Mouse (Mus musculus) lung, embryonic 14.5 days (tissue): ENCODE results near the gene Tox4. TPM values are rescaled to one million over a fixed set of nuclear protein-coding genes. Genes with fewer than 3 reads are reported as not detected.

Source experiments
- ATAC-seq: fragments of 200-750 bp; cut with Nextera tagmentation; 2 replicates; pipeline ENCODE4 v1.8.0; 2017; ENCODE audit warnings: mild to moderate bottlenecking, moderate TSS enrichment, moderate library complexity; ENCODE audit not compliant: insufficient read depth
- DNase-seq: peaks from one replicate; pipeline ENCODE4 v3.0.0-alpha.2; 2015
- H3K27ac ChIP-seq: fragments of 300-500 bp; sonication (generic); 2 replicates; pipeline ENCODE4 v1.5.1; 2014; ENCODE audit warnings: low read depth, mild to moderate bottlenecking, moderate library complexity
- H3K27me3 ChIP-seq: fragments of 300-500 bp; sonication (generic); 2 replicates; pipeline ENCODE4 v1.6.1; 2014; ENCODE audit warnings: low read length, control low read depth; ENCODE audit not compliant: insufficient read depth
- H3K36me3 ChIP-seq: fragments of 300-500 bp; sonication (generic); 2 replicates; pipeline ENCODE4 v1.6.1; 2014; ENCODE audit warnings: control low read depth; ENCODE audit not compliant: insufficient read depth
- H3K4me1 ChIP-seq: fragments of 300-500 bp; sonication (generic); 2 replicates; pipeline ENCODE4 v1.6.1; 2014; ENCODE audit warnings: antibody characterized with exemption, control low read depth; ENCODE audit not compliant: insufficient read depth
- H3K4me2 ChIP-seq: fragments of 300-500 bp; sonication (generic); 2 replicates; pipeline ENCODE4 v1.6.1; 2014; ENCODE audit warnings: mild to moderate bottlenecking
- H3K4me3 ChIP-seq: fragments of 300-500 bp; sonication (generic); 2 replicates; pipeline ENCODE4 v1.5.1; 2014; ENCODE audit warnings: low read depth, low read length
- H3K9ac ChIP-seq: fragments of 300-500 bp; sonication (generic); 2 replicates; pipeline ENCODE4 v1.6.1; 2014
- H3K9me3 ChIP-seq: fragments of 300-500 bp; sonication (generic); 2 replicates; pipeline ENCODE4 v1.6.1; 2016; ENCODE audit warnings: low read depth, low read length, control low read depth
- CTCF ChIP-seq: IDR thresholded peaks from 2 replicates; pipeline ENCODE4 v1.5.1; 2016; ENCODE audit warnings: antibody characterized with exemption, low read depth
- WGBS: fragments of 180-500 bp; shearing (Covaris S2); extraction: QIAGEN DNeasy Blood & Tissue Kit; methylation state at CpG from one replicate; pipeline ENCODE4 v1.1.7; 2014; 5-methylcytosine and 5-hydroxymethylcytosine counted together
- polyA plus RNA-seq: library from polyadenylated mRNA; unstranded; fragments of >200 nt; fragmentation: Nextera tagmentation; extraction: Ambion mirVana; gene quantifications from 2 replicates; pipeline ENCODE4 v1.2.1, GENCODE M21; 2014

The Tox4 gene
- polyA plus RNA-seq, 1 experiment from 2014 or later, result 41.1 TPM

GRCm38 (mm10) chr14:52339512-52339852 lies 60.5 kb downstream of the Tox4 start:
- Histone ChIP-seq H3K9ac (no peak overlapping the region), H3K4me3 (no peak overlapping the region), H3K27ac (no peak overlapping the region), H3K36me3 (no peaks in the 10 kb centered on the region), H3K4me1 (no peaks in the 10 kb centered on the region), H3K27me3 (peaks cover 3% of the 10 kb centered on the region), H3K9me3 (peaks cover 3% of the 10 kb centered on the region; the same call in 1 of the 2 replicates), H3K4me2 (no peak overlapping the region)
- TF ChIP-seq CTCF, result no peak
- DNase-seq (no peak), ATAC-seq (no peak)
- WGBS, result 71% methylated on average over 6 of the region's 6 CpGs

Other genes starting within 250 kb of the Tox4 start
- not detected in 2 replicates for gene Olfr221, start 236.7 kb upstream of the Tox4 start, polyA plus RNA-seq
- gene Hnrnpc, start 175.1 kb upstream of the Tox4 start, polyA plus RNA-seq, result 673 and 695 TPM in 2 replicates
- gene Rpgrip1, start 168.4 kb upstream of the Tox4 start, polyA plus RNA-seq, result 76.1 TPM in 2 replicates
- gene Supt16, start 81.7 kb upstream of the Tox4 start, polyA plus RNA-seq, result 82.5 and 85.8 TPM in 2 replicates
- 48.8 and 52.8 TPM in 2 replicates for gene Chd8, start 21.4 kb upstream of the Tox4 start, polyA plus RNA-seq
- 18.6 and 19.8 TPM in 2 replicates for gene Rab2b, start 399 bp downstream of the Tox4 start, polyA plus RNA-seq
- 40.9 and 46.6 TPM in 2 replicates for gene Mettl3, start 26.0 kb downstream of the Tox4 start, polyA plus RNA-seq
- gene Sall2, start 49.6 kb downstream of the Tox4 start, polyA plus RNA-seq, result 20.8 and 22.9 TPM in 2 replicates
- not detected in 2 replicates for gene Olfr1513, start 77.3 kb downstream of the Tox4 start, polyA plus RNA-seq
- gene Olfr1512, start 100.0 kb downstream of the Tox4 start, polyA plus RNA-seq, result not detected in 2 replicates
- gene Olfr1511, start 118.2 kb downstream of the Tox4 start, polyA plus RNA-seq, result not detected in 2 replicates
- gene Olfr1510, start 135.2 kb downstream of the Tox4 start, polyA plus RNA-seq, result not detected in 2 replicates
- gene Olfr1509, start 163.8 kb downstream of the Tox4 start, polyA plus RNA-seq, result not detected in 2 replicates
- not detected in 2 replicates for gene Olfr1508, start 188.3 kb downstream of the Tox4 start, polyA plus RNA-seq
- not detected in 2 replicates for gene Olfr1507, start 216.6 kb downstream of the Tox4 start, polyA plus RNA-seq